ENCODE assay signal across 15 mouse cellular contexts in genomic region chr10:97469411-97470140, GRCm38 (mm10). TPM values are rescaled to one million over a fixed set of nuclear protein-coding genes. Genes with fewer than 3 reads are reported as not detected.
DNase-seq lines count a peak whose midpoint lies in the region; ATAC-seq and TF ChIP-seq lines count a peak whose summit lies in the region.
"Had no signal": no experiment of that assay in that cellular context is flagged by ENCODE, and none has a peak within 500 bp of the region (broad histone marks: within the 10 kb centered on the region; RNA-seq: fewer than 3 reads in every experiment).

No protein-coding gene starts in this region.

- H3K36me3 ChIP-seq in lung, embryonic 14.5 days (ENCODE audit: insufficient read depth): no peaks in the 10 kb centered on the region
- no peaks in the 10 kb centered on the region for H3K36me3 ChIP-seq in stomach, embryonic 14.5 days (ENCODE audit: control insufficient read depth, insufficient read depth, low read length)
- no peaks in the 10 kb centered on the region for H3K36me3 ChIP-seq in liver, embryonic 11.5 days (ENCODE audit: control insufficient read depth, insufficient read depth, low read length)
- H3K36me3 ChIP-seq: G1E had no signal

- peak; percentile 83 for DNase-seq in lung, embryonic 14.5 days
- DNase-seq in lung, adult 18-20 months: no peak
- DNase-seq in fat pad, adult 2 months (ENCODE audit: extremely low read depth, low read depth, low spot score): peak; percentile 14
- peak; percentile 32 for DNase-seq in kidney, adult 9 months
- no peak for DNase-seq in urinary bladder, postnatal 25 days (ENCODE audit: low spot score)
- DNase-seq in liver, embryonic 11.5 days (ENCODE audit: low spot score): no peak
- DNase-seq: right cerebral cortex, postnatal 25 days; thymus, postnatal 4 days had no signal

- H3K27ac ChIP-seq in lung, embryonic 14.5 days (ENCODE audit: low read depth): peak overlapping the region; percentile 80
- H3K27ac ChIP-seq in stomach, embryonic 14.5 days (ENCODE audit: low read length): peak overlapping the region; percentile 83
- H3K27ac ChIP-seq in liver, embryonic 11.5 days (ENCODE audit: low read depth, low read length): no peak overlapping the region
- H3K27ac ChIP-seq: forebrain, embryonic 13.5 days; hindbrain, embryonic 14.5 days had no signal

- H3K27me3 ChIP-seq in lung, embryonic 14.5 days (ENCODE audit: insufficient read depth, low read length): no peaks in the 10 kb centered on the region
- no peaks in the 10 kb centered on the region for H3K27me3 ChIP-seq in stomach, embryonic 14.5 days (ENCODE audit: control insufficient read depth, insufficient read depth, low read length)
- H3K27me3 ChIP-seq in liver, embryonic 11.5 days (replicated peaks; ENCODE audit: control insufficient read depth, insufficient read depth, low read length): no peaks in the 10 kb centered on the region
- H3K27me3 ChIP-seq: forebrain, embryonic 13.5 days; megakaryocyte, embryonic 14.5 days had no signal

- peak overlapping the region; percentile 12; the same call in 1 of the 2 replicates for H3K4me2 ChIP-seq in lung, embryonic 14.5 days
- no peak overlapping the region for H3K4me2 ChIP-seq in stomach, embryonic 14.5 days (replicated peaks; ENCODE audit: low read depth, low read length)
- no peak overlapping the region for H3K4me2 ChIP-seq in liver, embryonic 11.5 days
- H3K4me2 ChIP-seq: forebrain, embryonic 13.5 days; hindbrain, embryonic 14.5 days had no signal

- no peak overlapping the region for H3K4me3 ChIP-seq in lung, embryonic 14.5 days (ENCODE audit: low read depth, low read length)
- H3K4me3 ChIP-seq in stomach, embryonic 14.5 days (ENCODE audit: low read depth, low read length): no peak overlapping the region
- no peak overlapping the region for H3K4me3 ChIP-seq in liver, embryonic 11.5 days (ENCODE audit: low read depth, low read length)
- H3K4me3 ChIP-seq: forebrain, embryonic 13.5 days; megakaryocyte, embryonic 14.5 days had no signal

- peaks cover 12% of the 10 kb centered on the region; the same call in 1 of the 2 replicates for H3K4me1 ChIP-seq in lung, embryonic 14.5 days (ENCODE audit: insufficient read depth)
- H3K4me1 ChIP-seq in stomach, embryonic 14.5 days (ENCODE audit: control insufficient read depth, insufficient read depth, low read length): no peaks in the 10 kb centered on the region
- no peaks in the 10 kb centered on the region for H3K4me1 ChIP-seq in liver, embryonic 11.5 days (replicated peaks; ENCODE audit: control insufficient read depth, insufficient read depth, low read length)
- H3K4me1 ChIP-seq: forebrain, embryonic 13.5 days; megakaryocyte, embryonic 14.5 days had no signal

- no peak for TF ChIP-seq CTCF in lung, embryonic 14.5 days (IDR thresholded peaks at IDR 0.05; ENCODE audit: low read depth)

- H3K9me3 ChIP-seq in lung, embryonic 14.5 days (ENCODE audit: low read depth, low read length): no peaks in the 10 kb centered on the region
- no peaks in the 10 kb centered on the region for H3K9me3 ChIP-seq in stomach, embryonic 14.5 days (ENCODE audit: control insufficient read depth, low read depth, low read length)
- no peaks in the 10 kb centered on the region for H3K9me3 ChIP-seq in liver, embryonic 11.5 days (ENCODE audit: control insufficient read depth, low read length)
- H3K9me3 ChIP-seq: forebrain, embryonic 13.5 days had no signal

- H3K9ac ChIP-seq in lung, embryonic 14.5 days: no peak overlapping the region
- no peak overlapping the region for H3K9ac ChIP-seq in stomach, embryonic 14.5 days (replicated peaks; ENCODE audit: low read depth, low read length)
- no peak overlapping the region for H3K9ac ChIP-seq in liver, embryonic 11.5 days (ENCODE audit: low read depth, low read length)
- H3K9ac ChIP-seq: forebrain, embryonic 13.5 days; hindbrain, embryonic 14.5 days had no signal

- WGBS in lung, embryonic 14.5 days: 27% methylated on average over 3 of the region's 3 CpGs
- WGBS in stomach, embryonic 14.5 days: 30% methylated on average over 3 of the region's 3 CpGs
- WGBS in liver, embryonic 11.5 days: 66% methylated on average over 3 of the region's 3 CpGs

- ATAC-seq in lung, embryonic 14.5 days (ENCODE audit: insufficient read depth): peak; percentile 82
- peak; percentile 46; the same call in 1 of the 2 replicates for ATAC-seq in stomach, embryonic 14.5 days (ENCODE audit: insufficient number of reproducible peaks, insufficient read depth, low FRiP score, low read depth)
- ATAC-seq in liver, embryonic 11.5 days (replicated peaks; ENCODE audit: low FRiP score): no peak
- ATAC-seq in granulocyte monocyte progenitor cell, adult 5-6 weeks (replicated peaks; ENCODE audit: poor library complexity, severe bottlenecking): no peak
- ATAC-seq: forebrain, embryonic 13.5 days had no signal

RNA-seq across cellular contexts. Expression of gene Dcn, which starts 9.8 kb away (rescaled TPM):
- 117 and 150 TPM in 2 replicates for polyA plus RNA-seq in lung, embryonic 14.5 days (2014; fragmentation: Nextera tagmentation; extraction: Ambion mirVana)
- polyA plus RNA-seq in stomach, embryonic 14.5 days (2014; fragmentation: Nextera tagmentation; extraction: Ambion mirVana): 715 and 742 TPM in 2 replicates
- 36.0 and 39.5 TPM in 2 replicates for polyA plus RNA-seq in liver, embryonic 11.5 days (2014; fragmentation: Nextera tagmentation; extraction: Ambion mirVana)
- not detected in 2 replicates for total RNA-seq in granulocyte monocyte progenitor cell, adult 5-6 weeks (2014; fragmentation: Nextera tagmentation)
- total RNA-seq in granulocyte monocyte progenitor cell, adult 5-6 weeks (2017): not detected in 2 replicates
- total RNA-seq: common myeloid progenitor, adult 5-6 weeks had no signal
- polyA plus RNA-seq: G1E had no signal

Comparison
In these comparisons a context has a peak if more than half of its experiments do, and no peak if none do; other contexts are left out.
1. DNase-seq: peak in lung, embryonic 14.5 days (single experiment), fat pad, adult 2 months (single experiment) and kidney, adult 9 months (single experiment); none in lung, adult 18-20 months (0 of 2), urinary bladder, postnatal 25 days (single experiment) and liver, embryonic 11.5 days (single experiment).
2. ATAC-seq: peak in lung, embryonic 14.5 days (single experiment) and stomach, embryonic 14.5 days (single experiment); none in liver, embryonic 11.5 days (single experiment) and granulocyte monocyte progenitor cell, adult 5-6 weeks (single experiment).